Mouse (Mus musculus) cerebellum, adult 18-20 months (tissue): ENCODE measurements around the gene Frs2.

Experiments
- DNase-seq, 2 experiments: peaks; one replicate each; pipeline ENCODE4 v3.0.0; 2021

The Frs2 gene

DNA sequence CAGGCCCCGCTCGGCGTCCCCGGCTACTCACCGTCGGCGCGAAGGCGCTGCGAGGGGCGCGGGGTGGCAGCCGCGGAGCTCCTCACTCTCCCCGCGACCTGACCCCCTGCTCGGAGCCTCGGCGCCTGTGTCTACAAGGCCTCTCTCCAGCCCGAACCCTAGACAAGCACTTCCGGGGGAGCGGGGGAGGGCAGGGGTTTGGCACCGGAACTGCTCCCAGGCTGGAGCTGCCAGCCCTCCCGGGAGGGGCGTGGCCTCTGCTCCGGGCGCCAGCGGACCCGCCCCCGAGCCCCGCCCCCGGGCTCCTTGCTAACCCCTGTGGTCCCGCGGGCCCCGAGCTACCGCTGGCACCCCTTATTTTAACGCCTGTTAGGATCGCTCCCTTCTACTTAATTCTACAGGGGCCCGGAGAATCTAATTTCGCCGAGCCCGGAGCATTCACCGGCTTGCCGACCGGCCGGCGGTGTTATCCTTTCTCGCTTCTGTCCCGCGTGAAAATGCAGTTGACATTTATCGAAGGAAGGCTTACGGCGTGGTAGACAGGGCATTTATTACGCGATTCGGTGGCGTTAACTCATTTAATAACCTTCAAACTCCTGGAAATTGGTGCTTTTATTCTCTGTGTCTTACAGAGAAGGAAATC is at the start of gene Frs2:
Gene Frs2, minus strand, starts transcription at position 174 of the 643 bp plus-strand sequence.
- peak; percentile 96 to 97 for DNase-seq

DNA sequence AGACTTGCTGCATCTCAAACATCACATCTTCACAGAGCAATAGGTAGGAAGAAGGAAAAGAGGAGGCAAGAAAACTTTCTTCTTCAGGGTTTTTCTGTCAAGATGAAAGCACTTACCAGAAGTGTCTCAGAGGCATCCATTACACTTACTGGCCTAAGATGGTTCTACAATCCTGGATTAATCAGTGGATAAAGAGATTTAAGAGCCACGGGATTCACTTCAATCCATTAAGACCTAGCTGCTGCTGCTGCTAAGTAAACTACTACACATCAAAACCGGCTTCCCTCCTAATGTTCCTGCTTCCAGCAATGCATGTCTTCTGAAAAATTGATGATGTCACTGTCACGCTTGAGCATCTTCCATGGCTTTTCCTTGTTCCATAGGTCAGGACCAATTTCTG is 48.4 kb upstream of the Frs2 start:
- no peak for DNase-seq

DNA sequence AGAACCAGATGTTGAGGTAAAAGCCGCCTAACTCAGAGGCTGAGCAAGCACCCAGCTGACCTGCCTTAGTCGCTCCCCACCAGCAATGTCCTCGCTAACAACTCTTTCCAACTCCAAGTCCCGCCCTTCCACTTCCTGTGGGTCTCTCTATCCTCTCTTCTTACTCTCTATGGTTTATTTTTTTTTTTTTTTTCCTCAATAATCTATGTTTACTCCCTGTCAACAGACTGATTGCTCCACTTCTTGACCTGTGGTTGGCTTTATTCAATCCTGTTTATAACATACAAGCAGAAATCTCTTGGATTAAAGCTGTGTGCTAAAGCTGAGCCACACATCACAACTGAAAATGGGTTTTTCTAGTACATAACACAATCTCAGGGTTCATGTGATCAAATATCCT is 47.4 kb upstream of the Frs2 start:
- DNase-seq: no peak

DNA sequence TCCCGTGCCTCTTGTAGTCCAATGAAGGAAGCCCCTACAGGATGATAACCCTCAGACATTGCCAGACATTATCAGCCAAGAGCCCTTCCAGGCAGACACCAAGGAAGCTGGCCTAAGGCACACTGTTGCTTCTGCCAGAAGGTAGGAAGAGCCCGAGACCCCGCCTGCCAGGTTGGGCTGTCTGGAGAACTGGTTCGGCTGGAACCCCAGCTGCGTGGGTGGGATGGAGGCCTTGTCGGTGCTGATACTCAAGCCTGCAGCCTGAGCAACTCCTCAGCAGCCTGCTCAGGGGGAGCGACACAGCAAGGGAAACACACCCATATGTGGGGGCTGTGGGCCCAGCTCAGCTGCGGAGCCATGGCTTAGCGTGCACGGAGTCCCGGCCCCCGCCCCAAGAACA is 46.7 kb upstream of the Frs2 start:
- no peak for DNase-seq

DNA sequence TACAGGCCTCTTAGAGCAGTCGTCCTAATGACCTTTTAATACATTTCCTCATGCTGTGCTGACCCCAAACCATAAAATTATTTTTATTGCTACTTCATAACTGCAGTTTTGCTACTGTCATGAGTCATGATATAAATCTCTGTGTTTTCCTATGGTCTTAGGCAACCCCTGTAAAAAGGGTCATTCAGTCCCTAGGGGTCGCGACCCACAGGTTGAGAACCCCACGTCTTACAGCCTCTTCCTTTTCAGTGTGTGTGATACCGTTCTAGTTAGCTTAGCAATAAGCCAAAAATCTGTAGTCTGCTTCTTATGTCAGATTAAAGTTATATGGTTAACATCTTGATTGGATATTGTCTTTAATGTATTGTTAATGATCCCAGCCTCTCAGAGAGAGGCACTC is 45.0 kb upstream of the Frs2 start:
- DNase-seq: no peak

DNA sequence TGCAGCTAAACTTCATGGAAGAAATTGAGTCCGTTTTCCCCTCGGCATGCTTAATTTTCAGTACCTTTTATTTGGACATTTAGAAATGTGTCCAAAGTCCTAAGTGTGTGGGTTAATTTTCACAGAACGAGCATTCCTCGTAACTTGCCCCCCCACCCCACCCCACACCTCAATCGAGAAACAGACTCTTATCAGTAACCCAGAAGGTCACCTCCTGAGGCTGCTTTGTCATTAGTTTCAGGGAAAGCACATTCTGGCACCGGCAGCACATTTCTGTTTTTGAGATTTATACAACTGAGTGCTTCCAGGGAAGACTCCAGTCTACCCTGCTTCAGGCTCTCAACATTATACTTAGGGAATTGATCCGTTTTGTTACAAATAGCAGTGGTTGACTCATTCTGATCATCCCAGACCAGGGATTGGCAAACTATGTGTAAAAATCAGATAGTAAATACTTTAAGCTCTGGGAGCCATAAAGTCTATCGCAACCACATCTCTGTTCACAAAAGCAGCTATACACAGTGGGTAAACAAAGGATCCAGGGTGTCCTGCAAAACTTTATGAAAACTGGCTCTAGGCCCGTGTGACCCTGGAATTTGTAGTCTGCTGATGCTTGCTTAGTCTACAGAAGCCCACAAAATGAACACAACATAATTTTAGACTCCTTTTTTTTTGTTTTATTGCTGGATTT is 37.2 kb upstream of the Frs2 start:
- DNase-seq: no peak

DNA sequence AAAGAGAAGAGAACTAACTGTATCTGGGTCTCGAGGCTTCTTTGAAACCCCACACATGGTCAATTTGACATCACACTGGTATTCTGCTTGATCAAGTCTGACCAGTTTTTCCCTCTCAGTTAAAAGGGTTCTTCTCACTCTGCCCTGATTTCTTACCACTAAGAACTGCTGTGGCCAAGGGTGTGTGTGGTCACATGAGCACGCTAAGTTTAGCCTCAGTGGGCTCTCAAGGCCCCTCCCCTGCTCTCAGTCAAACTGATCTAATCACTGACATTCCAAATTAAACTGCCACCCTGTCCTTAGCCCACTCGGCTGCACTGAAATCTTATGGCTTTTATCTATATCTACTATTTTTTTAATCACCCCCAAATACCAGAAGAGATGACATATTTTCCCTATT is 32.8 kb upstream of the Frs2 start:
- DNase-seq: no peak

DNA sequence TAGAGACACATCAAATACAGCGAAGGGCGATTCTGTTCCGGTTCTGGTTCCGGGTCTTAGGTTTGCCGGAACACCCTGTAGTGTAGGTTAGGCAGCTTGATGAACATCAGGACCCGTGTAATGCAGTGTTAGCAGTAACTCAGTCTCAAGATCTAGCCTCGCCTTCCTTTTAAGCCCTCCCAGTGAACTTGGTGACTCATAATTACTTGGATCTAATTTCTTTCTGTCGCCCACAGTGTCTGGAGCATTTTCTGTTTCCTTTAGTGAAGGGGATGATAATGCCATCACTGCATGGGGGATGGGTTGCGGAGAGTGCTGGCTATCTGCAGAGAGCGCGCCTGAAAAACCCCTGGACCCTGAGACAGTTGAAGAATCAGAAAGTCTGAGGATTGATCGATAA is 26.3 kb upstream of the Frs2 start:
- DNase-seq: no peak

DNA sequence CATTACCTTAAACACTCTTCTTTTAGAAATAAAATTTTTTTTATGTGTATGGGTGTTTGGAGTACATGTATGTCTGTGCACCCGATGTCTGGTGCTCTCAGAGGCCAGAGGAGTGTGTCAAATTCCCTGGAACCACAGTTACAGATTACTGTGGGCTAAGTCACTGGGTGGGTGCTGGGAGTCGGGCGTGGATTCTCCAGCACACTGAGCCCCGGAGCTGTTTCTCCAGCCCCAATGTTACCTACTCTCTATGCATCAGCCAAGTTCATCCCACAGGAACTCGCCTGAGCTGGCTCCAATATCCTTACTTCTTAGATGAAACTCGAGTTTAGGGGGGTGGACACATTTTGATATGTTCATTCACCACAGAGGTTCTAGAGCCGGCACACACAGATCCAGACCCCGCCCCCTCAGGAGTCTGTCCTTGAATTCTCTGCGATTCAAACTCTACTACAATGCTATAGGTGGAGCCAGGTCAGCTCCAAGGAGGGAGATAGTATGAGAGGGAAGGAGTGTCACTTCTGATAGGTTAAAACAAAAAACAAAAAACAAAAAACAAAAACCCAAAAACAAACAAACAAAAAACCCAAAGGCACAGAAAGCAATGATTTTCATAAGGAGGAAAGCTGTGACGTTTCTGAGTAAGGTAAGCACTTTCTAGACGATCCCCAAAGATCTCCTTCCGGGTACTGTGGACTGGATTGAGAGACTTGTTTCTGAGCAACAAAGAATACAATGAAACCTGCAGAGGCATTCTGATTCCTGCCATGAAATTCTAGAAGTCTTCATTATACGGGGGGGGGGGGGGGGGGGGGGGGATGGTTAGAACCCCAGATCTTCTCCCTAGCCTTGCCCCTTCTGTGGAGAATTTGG is 25.5 kb upstream of the Frs2 start:
- no peak for DNase-seq

DNA sequence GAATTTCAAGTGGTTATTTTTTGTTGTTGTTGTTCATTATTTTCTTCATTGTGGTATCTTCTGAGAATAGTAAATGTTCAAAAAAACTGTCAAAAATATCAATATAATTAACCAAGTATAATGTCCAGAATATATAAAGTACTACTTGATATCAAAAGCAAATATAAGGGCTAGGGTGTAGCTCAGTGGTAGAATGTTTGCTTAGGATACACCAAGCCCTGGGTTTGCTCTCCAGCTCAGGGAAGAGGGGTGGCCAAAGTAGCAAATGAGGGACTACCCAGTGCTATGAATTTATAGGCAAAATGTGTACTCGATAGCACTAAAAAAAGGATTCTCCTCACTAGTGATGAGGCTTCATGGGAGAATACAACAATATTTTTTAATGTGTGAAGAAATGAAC is 24.8 kb upstream of the Frs2 start:
- DNase-seq: no peak

DNA sequence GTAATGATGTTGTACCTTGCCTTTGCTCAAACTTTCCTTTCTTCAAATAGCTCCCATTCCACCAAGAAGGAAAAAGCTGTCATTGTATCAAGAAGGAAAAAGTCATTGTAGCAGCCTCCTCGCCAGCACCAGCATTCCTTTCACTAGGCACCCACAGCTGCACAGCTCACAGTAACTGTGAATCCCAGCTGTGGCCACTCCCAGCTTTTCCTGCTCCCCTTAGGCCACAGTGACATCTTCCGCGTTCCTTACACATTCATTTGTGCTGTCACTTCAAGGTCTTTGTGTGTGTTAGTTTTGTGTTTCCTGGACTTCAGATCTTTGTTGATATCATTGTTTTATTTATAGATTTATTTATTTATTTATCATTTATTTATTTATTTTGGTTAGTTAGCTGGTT is 23.7 kb upstream of the Frs2 start:
- no peak for DNase-seq

DNA sequence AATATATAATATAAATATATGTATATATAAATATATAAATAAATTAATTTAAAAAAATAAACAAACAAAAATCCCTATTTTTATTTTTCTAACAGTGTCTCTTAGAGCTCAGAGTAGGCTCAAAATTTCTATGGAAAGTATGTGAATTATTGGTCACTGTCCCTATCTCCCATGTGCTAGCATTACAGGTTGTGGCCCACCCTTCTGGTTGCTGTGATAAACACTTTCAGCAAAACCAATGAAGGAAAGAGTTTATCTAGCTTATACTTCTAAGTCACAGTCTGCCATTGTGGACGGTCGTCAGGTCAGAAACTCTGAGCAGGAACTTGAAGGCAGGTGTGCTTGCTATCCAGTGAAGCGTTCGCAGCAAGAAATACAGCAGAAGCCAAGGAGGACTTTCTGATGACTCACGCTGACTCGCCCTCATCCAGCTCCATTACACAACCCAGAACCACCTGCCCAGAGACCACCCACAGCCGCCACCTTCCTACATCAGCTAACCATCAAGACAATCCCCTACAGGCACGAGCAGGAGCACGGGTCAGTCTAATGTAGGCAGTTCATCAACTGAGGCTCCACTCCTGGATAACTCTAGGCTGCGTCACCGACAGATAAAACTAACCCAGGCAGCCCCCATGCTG is 18.6 kb upstream of the Frs2 start:
- DNase-seq: no peak

DNA sequence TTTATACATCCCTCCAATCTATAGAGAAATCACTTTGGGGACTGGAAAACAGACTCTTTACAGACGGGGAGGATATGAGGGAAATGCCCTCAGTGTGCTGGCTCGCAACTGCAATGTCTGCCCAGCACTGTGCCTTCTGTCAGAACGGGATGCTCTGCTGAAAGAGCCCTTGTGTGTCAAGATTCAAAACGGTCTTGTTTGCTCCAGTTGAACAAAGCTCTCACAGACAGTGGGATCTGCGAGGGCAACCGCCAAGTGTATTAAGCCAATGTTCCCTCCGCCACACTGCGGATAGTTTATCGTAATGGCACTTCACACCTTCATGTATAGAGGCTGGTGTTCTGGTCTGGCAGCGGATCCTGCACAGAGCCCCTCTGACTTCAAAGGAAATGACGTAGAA is 14.3 kb upstream of the Frs2 start:
- DNase-seq: no peak

DNA sequence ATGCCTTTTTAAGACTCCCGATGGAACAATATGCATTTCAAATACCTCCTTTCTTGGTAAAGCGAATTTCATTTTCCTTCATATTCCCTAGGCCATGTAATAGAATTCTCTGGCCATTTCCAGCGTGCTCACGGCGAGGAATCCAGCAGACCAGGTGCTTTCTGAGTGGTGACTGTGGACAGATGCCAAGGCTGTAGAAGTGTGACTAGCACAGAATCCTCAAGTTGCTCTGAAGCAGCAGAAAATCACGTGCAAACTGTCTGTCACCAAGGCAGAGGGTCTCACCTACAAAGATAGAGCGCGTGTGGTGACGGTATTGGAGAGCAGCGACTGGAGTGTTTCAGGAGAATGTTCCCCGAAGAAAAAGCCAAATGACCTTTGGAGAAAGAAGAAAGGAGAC is 11.8 kb upstream of the Frs2 start:
- no peak for DNase-seq

DNA sequence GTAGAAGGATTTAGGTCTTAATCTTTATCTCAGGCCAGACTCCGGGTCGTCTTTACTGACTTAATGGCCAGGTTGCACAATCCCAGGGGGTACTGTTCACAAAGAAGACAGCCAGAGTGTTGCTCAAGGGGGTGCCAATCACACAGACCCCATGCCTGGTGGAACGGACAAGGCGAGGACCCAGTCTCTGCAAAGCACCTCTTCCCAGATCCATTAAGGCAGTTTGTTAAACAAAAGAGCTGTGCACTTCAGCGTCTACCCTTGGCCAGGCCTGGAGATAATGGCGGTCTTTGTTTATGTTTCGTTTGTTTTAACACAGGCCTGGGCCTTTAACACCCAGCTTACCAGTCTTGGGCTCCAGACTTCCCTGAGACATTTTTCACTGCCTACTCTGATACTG is 3.9 kb upstream of the Frs2 start:
- no peak for DNase-seq

DNA sequence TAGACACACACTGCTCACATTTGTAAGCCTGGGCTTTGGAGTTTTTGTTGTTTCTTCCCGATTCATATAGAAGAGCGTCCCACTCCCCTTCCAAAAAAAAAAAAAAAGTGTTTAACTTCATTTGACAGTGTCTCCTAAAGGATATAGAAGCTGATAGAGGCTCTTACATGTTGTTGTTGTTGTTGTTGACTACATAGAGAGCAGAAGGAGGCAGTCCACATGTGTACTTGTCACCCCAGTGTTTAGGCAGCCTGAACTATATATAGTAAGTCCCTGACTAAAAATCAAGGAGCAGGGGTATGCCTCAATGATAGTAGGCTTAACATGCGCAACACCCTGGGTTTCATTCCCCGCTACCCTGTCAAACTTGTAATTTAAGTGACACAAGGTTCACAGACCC is 3.3 kb upstream of the Frs2 start:
- no peak for DNase-seq

DNA sequence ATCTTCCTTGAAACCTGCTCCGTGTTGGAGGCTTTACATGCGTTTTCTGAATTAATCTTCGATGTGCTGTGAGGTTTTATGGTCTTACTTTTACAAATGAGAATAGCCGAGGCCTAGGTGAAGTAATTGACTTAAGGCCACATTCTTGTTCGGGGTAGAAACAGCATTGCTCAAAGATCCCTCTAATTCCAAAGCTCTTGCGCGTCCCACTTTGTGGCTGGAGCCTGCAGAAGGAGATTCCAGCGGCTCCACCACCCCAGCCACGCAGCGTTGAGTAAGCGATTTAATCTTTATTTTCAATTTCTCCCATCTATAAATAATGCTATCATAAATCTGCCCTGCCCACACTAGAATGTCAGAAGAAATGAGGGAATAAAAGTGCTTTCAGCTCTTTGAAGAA is 2.9 kb upstream of the Frs2 start:
- DNase-seq: no peak

DNA sequence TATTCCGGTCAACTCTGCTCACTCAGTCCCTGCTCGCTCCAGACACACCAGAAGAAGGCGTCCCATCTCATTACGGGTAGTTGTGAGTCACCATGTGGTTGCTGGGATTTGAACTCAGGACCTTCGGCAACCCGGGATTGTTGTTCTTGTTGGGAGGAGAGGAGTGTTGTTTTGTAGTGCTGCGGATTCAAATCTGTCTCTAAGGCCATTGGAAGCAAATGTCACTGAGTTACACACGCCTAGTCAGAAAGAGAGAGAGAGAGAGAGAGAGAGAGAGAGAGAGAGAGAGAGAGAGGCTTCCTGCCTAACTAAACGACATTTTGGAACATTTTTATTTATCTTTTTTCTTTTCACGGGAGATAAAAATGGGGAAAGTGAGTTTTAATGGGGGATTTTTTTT is 2.4 kb upstream of the Frs2 start:
- no peak for DNase-seq

DNA sequence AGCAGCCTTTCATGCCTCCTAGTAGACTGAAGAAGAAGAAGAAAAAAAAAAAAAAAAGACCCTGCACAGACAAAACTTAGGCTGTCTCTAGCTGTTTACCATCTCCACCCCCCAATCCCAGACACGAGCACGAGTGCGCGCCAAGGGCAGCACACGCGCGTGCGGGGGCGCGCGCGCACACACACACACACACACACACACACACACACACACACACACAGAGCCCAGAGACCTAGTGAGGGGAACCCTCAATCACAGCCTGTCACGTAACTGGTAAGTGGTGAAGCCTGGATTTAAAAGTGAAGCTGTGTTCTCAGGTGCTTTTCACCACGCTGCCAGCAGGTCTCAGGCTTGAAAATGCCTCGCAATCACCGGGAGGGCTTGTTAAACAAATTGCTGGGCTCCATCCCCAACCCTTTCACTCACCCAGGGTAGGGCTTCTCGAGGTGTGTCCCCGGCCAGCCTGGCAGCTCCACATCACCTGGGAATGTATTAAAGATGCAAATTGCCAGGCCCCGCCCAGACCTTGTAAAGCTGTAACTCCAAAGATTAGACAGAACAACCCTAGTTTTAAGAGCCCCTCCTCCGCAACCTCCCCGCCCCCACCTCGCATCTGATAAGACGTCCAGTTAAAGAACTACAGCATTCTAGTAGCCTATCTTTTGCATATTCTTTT is 1.7 kb upstream of the Frs2 start:
- peak; percentile 48 to 64 for DNase-seq

DNA sequence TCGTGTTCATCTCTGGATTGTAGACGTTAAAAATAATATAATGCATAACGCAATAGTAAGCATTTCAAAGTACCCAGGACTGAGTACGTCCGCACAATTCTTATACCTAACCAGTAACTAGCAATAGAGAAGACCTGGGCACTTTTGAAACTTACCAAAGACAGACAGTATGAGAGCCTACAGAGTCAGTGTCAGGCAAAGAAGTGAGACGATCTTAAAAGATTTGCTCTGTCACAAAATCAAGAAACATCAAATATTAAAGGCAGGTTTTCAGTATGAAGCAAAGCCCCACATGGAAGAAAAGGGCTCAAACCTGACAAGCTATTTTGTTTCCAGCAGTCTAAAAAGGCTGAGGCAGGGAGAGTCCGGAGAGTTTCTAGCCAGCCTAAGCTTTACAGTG is 907 bp upstream of the Frs2 start:
- DNase-seq: no peak

DNA sequence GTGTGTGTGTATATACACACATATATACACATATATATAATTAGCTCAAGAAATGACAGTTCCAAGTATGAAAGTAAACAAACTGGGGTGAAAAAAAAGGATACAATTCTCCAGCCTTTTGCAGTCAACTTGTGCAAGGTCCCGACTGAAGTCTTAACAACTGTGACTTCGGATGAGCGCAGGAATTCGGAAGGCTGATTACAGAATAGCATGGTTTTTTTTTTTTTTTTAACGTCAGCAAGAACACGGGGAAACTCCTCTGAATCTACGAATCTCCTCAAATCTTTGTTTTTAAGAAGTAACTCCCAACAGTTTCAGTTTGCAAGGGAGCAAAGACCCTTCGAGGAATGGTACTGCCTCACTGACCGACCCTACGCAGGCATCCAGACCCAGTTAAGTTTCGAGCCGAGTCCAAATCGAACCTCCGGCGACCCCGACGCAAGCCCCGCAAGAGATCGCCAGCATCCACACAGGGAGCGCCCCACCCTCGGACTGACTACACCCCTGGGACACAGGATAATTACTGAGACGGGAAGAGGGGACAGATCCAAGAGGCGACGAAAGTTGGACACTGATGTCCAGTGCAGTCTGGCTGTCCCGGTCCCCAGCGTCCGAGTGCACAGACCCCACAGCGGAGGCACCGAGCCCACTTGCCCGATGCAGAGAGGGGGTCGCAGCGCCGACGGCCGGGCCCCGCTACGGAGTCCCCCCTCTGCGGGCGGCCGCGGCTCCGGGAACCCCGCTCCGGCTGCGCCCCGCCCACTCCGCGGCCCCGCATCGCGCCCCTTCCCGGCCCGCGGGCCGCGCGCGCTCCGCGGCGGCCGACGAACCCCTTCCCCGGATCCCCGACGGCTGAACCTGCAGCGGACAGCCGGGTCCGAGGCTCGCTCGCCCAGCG is 622 bp downstream of the Frs2 start:
- DNase-seq: peak in 1 of 2 experiments; percentile 21

DNA sequence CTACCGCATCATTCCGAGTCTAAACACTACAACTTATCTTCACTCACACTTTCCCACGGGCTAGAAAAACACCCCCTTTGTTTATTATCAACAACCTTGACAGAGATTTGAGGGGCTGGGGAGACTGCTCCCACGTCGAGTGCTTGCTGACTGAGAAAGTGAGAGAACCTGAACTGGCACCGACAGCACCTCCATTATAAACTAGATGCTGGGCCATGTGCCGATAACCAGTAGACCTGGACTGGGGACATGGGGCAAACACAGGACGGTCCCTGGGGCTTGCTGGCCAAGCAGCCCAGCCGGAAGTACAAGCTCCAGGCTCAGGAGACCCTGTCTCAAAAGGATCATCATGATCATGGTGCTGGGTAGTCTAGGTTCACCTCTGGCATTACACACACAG is 1.9 kb downstream of the Frs2 start:
- no peak for DNase-seq
